Mouse (Mus musculus): ENCODE results near the gene Fes.

- TF ChIP-seq GATA1 (IDR thresholded peaks at IDR 0.05; ENCODE audit: borderline replicate concordance, low read length) = no peak
- no peak for TF ChIP-seq FLI1 (IDR thresholded peaks at IDR 0.05; ENCODE audit: low read length)
Measured at GRCm38 (mm10) chr7:80377471-80377870, 10.3 kb downstream of the Fes start.

Data from megakaryocyte, embryonic 14.5 days (primary cell).